Mouse (Mus musculus) cerebellum, adult 2 months (tissue): ENCODE data around the gene Diaph3.

Experiments used
- CTCF ChIP-seq: fragments of 200-500 bp; IDR thresholded peaks from 2 replicates; pipeline ENCODE4 v1.5.1; 2011; ENCODE audit warnings: low read depth, mild to moderate bottlenecking, control low read depth, low read length, moderate library complexity, borderline replicate concordance; ENCODE audit not compliant: insufficient read depth
- POLR2A ChIP-seq: fragments of 200-500 bp; IDR thresholded peaks from 2 replicates; pipeline ENCODE4 v1.6.1; 2011; ENCODE audit warnings: low read length, control low read depth, borderline replicate concordance; ENCODE audit not compliant: insufficient read depth

GRCm38 (mm10) chr14:87051187-87051586 is 89.8 kb downstream of the Diaph3 start:
- TF ChIP-seq CTCF (no peak), POLR2A (no peak)
